In the genomic region with DNA sequence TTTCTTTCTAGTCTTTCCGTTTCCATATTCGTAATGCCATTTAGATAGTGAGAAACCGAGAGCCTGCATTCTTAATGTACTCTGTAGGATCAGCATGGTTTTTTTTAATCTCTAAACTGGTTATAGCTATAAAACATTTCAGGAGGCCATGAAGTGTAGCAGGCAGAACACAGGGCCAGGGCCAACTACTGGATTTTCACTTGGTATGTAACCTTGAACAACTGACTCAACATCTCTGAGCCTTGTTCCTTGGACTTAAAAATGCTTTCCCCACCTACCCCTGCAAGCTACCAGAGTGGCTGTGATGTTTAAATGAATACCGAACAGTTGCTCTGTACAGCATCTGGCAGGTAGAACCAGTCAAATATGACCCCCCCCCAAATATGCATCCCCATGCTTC, we compare ENCODE assay signal across 21 mouse cellular contexts.
"Had no signal": no experiment of that assay in that cellular context is flagged by ENCODE, and none has a peak within 500 bp of the region (broad histone marks: within the 10 kb centered on the region; RNA-seq: fewer than 3 reads in every experiment).

No protein-coding gene starts in this region.

- H3K36me3 ChIP-seq: heart, embryonic 13.5 days; heart, embryonic 15.5 days; hindbrain, embryonic 13.5 days; hindbrain, embryonic 15.5 days; kidney, embryonic 15.5 days; limb, embryonic 10.5 days; limb, embryonic 12.5 days; liver, embryonic 13.5 days; liver, embryonic 15.5 days had no signal

- H3K4me1 ChIP-seq: heart, embryonic 13.5 days; heart, embryonic 15.5 days; liver, embryonic 13.5 days; liver, embryonic 15.5 days had no signal

- DNase-seq: gastrocnemius, adult 2 months; gastrocnemius, postnatal 10 days; gastrocnemius, postnatal 25 days; heart, adult 18-20 months; heart, postnatal 14 days; heart, postnatal 36 days; kidney, postnatal 14 days; layer of hippocampus, adult 9-11 months; layer of hippocampus, postnatal 36 days; liver; liver, embryonic 13.5 days; liver, postnatal 0 days had no signal

- H3K4me3 ChIP-seq: gastrocnemius, adult 2 months; heart, embryonic 13.5 days; heart, embryonic 15.5 days; hindbrain, embryonic 13.5 days; hindbrain, embryonic 15.5 days; kidney, embryonic 15.5 days; limb, embryonic 10.5 days; limb, embryonic 12.5 days; liver, embryonic 13.5 days; liver, embryonic 15.5 days had no signal

- H3K27me3 ChIP-seq: heart, embryonic 13.5 days; heart, embryonic 15.5 days; hindbrain, embryonic 15.5 days; kidney, embryonic 15.5 days; limb, embryonic 12.5 days; liver, embryonic 13.5 days; liver, embryonic 15.5 days had no signal

- H3K27ac ChIP-seq: gastrocnemius, adult 2 months; heart, embryonic 13.5 days; heart, embryonic 15.5 days; hindbrain, embryonic 13.5 days; hindbrain, embryonic 15.5 days; kidney, embryonic 15.5 days; kidney, postnatal 0 days; limb, embryonic 10.5 days; limb, embryonic 12.5 days; liver, embryonic 13.5 days; liver, embryonic 15.5 days had no signal

- H3K9me3 ChIP-seq: heart, embryonic 13.5 days; heart, embryonic 15.5 days; hindbrain, embryonic 13.5 days; hindbrain, embryonic 15.5 days; kidney, embryonic 15.5 days; limb, embryonic 10.5 days; limb, embryonic 12.5 days; liver, embryonic 13.5 days; liver, embryonic 15.5 days had no signal
